Mouse (Mus musculus) myocyte (in vitro differentiated cells): ENCODE data around the gene Myl12a.

Experiments used
- MYOG ChIP-seq, 3 experiments: IDR thresholded peaks; one replicate each; pipeline ENCODE4 v1.6.1; 2011; ENCODE audit warnings: control low read depth in 2 of 3, low read depth in 2 of 3, mild to moderate bottlenecking in 2 of 3; ENCODE audit not compliant: insufficient read length in 2 of 3, control insufficient read depth in 1 of 3, insufficient read depth in 1 of 3
- POLR2A ChIP-seq: IDR thresholded peaks from one replicate; pipeline ENCODE4 v1.6.1; 2011; ENCODE audit warnings: low read depth, mild to moderate bottlenecking, control low read depth, moderate library complexity; ENCODE audit not compliant: insufficient read length
- POLR2AphosphoS2 ChIP-seq: IDR thresholded peaks from one replicate; pipeline ENCODE4 v1.6.1; 2011; ENCODE audit warnings: low read depth, control low read depth; ENCODE audit not compliant: insufficient read length
- REST ChIP-seq: IDR thresholded peaks from one replicate; pipeline ENCODE4 v1.6.1; 2011; ENCODE audit warnings: mild to moderate bottlenecking, control low read depth, moderate library complexity; ENCODE audit not compliant: insufficient read depth, insufficient read length

DNA sequence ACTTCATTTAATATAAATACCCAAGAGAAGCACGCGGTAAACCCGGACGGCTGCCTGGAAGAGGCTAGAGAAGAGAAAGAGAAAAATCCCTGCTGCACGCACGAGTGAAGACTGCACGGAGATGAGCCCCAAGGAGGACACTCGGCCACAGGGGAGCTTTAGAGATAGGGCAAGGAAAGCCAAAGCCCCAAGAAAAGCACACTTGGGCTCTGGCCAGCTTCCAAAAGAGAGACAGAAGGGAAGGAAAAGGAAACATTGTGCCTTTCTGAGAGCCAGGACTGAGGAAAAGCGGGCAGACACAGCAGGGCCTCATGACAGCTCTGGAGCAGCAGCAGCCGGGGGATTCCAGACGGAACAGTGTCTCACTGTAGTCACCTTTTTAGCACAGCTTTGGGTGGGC, 31.5 kb downstream of the Myl12a start:
- TF ChIP-seq POLR2A (no peak), MYOG (IDR thresholded peaks at IDR 0.05; ENCODE audit: control insufficient read depth in 1 of 3, insufficient read depth in 1 of 3, insufficient read length in 2 of 3, low read depth in 2 of 3) (no peak), REST (no peak), POLR2AphosphoS2 (no peak)
